48 mouse cellular contexts compared by ENCODE assay signal in the genomic region with DNA sequence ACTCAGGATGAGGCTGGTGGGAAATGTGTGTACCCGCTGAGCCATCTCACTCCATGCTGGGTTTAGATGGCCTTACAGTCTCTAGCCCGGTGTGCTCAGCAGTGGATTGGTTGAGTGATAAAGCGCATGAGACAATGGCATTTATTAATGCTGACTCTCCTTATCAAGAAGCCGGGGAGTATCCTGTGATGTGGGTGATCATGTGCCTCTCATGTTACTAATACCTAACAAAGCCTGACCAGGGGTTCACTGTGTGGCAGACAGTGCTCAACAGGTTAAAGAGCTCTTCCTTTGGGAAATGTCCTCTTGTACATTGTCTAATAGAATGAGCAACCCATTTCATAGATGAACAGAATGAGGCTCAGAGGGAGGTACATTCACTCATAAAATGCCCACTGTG. TPM values are rescaled to one million over a fixed set of nuclear protein-coding genes. Genes with fewer than 3 reads are reported as not detected.
"Had no signal": no experiment of that assay in that cellular context is flagged by ENCODE, and none has a peak within 500 bp of the region (broad histone marks: within the 10 kb centered on the region; RNA-seq: fewer than 3 reads in every experiment).

No protein-coding gene starts in this region.

- DNase-seq: heart, postnatal 10 days; heart, postnatal 14 days; heart, postnatal 36 days; heart, postnatal 4 days; kidney, adult 11 months; kidney, adult 18-20 months; kidney, adult 2 months; kidney, adult 8-10 months; kidney, adult 9 months; kidney, postnatal 10 days; kidney, postnatal 14 days; kidney, postnatal 25 days; kidney, postnatal 36 days; kidney, postnatal 4 days; layer of hippocampus, adult 9-11 months; layer of hippocampus, postnatal 36 days had no signal

- ATAC-seq: hindbrain, embryonic 16.5 days; hindbrain, postnatal 0 days; inflammation-experienced regulatory T-cells, adult 6 months; intestine, embryonic 15.5 days; intestine, embryonic 16.5 days; intestine, postnatal 0 days had no signal

- H3K4me2 ChIP-seq: heart, embryonic 11.5 days; heart, embryonic 12.5 days; heart, embryonic 13.5 days; heart, embryonic 15.5 days; hindbrain, embryonic 12.5 days; hindbrain, embryonic 13.5 days; hindbrain, embryonic 14.5 days; hindbrain, embryonic 15.5 days; intestine, embryonic 15.5 days; kidney, embryonic 15.5 days had no signal

- H3K4me3 ChIP-seq: heart, embryonic 10.5 days; heart, embryonic 12.5 days; heart, embryonic 13.5 days; heart, embryonic 15.5 days; hindbrain, embryonic 10.5 days; hindbrain, embryonic 12.5 days; hindbrain, embryonic 13.5 days; hindbrain, embryonic 15.5 days; intestine, embryonic 15.5 days; kidney, embryonic 15.5 days; layer of hippocampus, adult 2 months had no signal

- H3K27ac ChIP-seq: heart, embryonic 10.5 days; heart, embryonic 13.5 days; heart, embryonic 15.5 days; hindbrain, embryonic 10.5 days; hindbrain, embryonic 12.5 days; hindbrain, embryonic 13.5 days; hindbrain, embryonic 14.5 days; hindbrain, embryonic 15.5 days; hindbrain, postnatal 0 days; intestine, embryonic 15.5 days; kidney, embryonic 15.5 days; kidney, postnatal 0 days; layer of hippocampus, adult 2 months had no signal

- H3K27me3 ChIP-seq: heart, embryonic 12.5 days; heart, embryonic 13.5 days; heart, embryonic 15.5 days; intestine, embryonic 15.5 days; kidney, embryonic 15.5 days had no signal

- H3K9ac ChIP-seq: heart, embryonic 12.5 days; heart, embryonic 13.5 days; heart, embryonic 15.5 days; hindbrain, embryonic 12.5 days; hindbrain, embryonic 13.5 days; hindbrain, embryonic 14.5 days; hindbrain, embryonic 15.5 days; intestine, embryonic 15.5 days; kidney, embryonic 15.5 days had no signal

- H3K36me3 ChIP-seq: heart, embryonic 15.5 days; hindbrain, embryonic 10.5 days; hindbrain, embryonic 12.5 days; hindbrain, embryonic 13.5 days; hindbrain, embryonic 15.5 days; intestine, embryonic 15.5 days; kidney, embryonic 15.5 days had no signal

- H3K9me3 ChIP-seq: heart, embryonic 10.5 days; heart, embryonic 12.5 days; heart, embryonic 13.5 days; heart, embryonic 15.5 days; hindbrain, embryonic 10.5 days; hindbrain, embryonic 12.5 days; hindbrain, embryonic 13.5 days; hindbrain, embryonic 15.5 days; intestine, embryonic 15.5 days; kidney, embryonic 15.5 days had no signal

RNA-seq across cellular contexts. Expression of gene Lgals12, which starts 52.1 kb away (rescaled TPM):
- total RNA-seq: hematopoietic stem cell, adult 5-6 weeks had no signal
- polyA plus RNA-seq: heart, embryonic 11.5 days; hindbrain, embryonic 10.5 days; inflammation-experienced regulatory T-cells, adult 6 months had no signal

RNA-seq across cellular contexts. Expression of gene Hrasls5, which starts 57.5 kb away (rescaled TPM):
- total RNA-seq: heart, postnatal 10 days; heart, postnatal 14 days; heart, postnatal 36 days; heart, postnatal 4 days; hematopoietic stem cell, adult 5-6 weeks; hindbrain, postnatal 0 days; layer of hippocampus, adult 18-20 months; layer of hippocampus, adult 2 months; layer of hippocampus, postnatal 10 days; layer of hippocampus, postnatal 14 days; layer of hippocampus, postnatal 25 days; layer of hippocampus, postnatal 36 days; left cerebral cortex, adult 18-20 months had no signal
- polyA plus RNA-seq: heart, embryonic 10.5 days; heart, embryonic 11.5 days; heart, embryonic 12.5 days; heart, embryonic 13.5 days; heart, embryonic 14.5 days; heart, embryonic 15.5 days; heart, embryonic 16.5 days; heart, postnatal 0 days; hindbrain, embryonic 10.5 days; hindbrain, embryonic 11.5 days; hindbrain, embryonic 12.5 days; hindbrain, embryonic 13.5 days; hindbrain, embryonic 14.5 days; hindbrain, embryonic 15.5 days; hindbrain, embryonic 16.5 days; inflammation-experienced regulatory T-cells, adult 6 months; intestine, embryonic 14.5 days; intestine, embryonic 15.5 days; intestine, embryonic 16.5 days; intestine, postnatal 0 days; kidney, embryonic 14.5 days; kidney, embryonic 15.5 days; kidney, embryonic 16.5 days had no signal
